Mouse (Mus musculus): Measurements from ENCODE around the gene Atg2a. TPM values are rescaled to one million over a fixed set of nuclear protein-coding genes. Genes with fewer than 3 reads are reported as not detected.
"Not testable (repeated sequence)": the region's sequence is repeated elsewhere in the genome, so short reads cannot be mapped to it uniquely, and the experiment has no call there.

Gene Atg2a
- polyA plus RNA-seq, 1 experiment from 2014 or later = 7.1 TPM

DNA sequence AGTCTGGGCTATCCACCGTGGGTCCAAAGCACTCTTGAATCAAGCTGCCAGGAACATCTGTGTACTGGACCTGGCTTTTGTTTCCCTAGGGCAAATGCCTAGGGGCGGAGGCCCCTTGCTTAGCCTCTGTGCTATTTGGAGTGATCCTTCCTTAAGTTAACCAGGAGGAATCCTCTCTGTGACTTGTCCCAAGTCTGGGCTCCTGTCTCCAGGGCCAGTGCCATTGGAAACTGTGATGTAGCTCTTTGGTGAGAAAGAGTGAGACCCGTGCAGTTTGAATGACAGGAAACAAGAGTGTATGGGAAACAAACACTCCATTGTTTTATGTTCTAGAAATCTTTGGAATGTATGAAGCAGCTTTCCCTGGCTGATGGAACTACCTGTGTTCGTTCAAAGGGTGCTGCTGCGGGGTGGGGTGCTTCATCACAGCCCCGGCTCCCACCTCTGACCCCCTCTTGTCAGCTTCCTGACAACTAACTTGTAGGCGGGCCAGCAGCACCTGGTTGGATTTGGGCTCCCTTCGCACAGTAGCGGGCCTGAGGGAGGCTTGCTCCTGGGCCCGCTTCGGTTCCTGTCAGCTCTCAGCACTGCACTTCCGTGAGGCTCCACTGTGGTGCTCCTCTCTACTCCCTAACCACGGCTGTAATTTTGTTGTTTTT, 46.9 kb downstream of the Atg2a start:
- Histone ChIP-seq H3K4me2 (peak overlapping the region; percentile 18; the same call in 1 of the 2 replicates), H3K9me3 (replicated peaks) (no peaks in the 10 kb centered on the region), H3K4me1 (peaks cover 95% of the 10 kb centered on the region), H3K27ac (peak overlapping the region; percentile 67), H3K27me3 (replicated peaks) (no peaks in the 10 kb centered on the region), H3K36me3 (peaks cover 89% of the 10 kb centered on the region), H3K9ac (0 out of 2 replicates have a peak overlapping the region, but pooled peaks have one; percentile 2), H3K4me3 (no peak overlapping the region)
- no peak for ATAC-seq
- WGBS (ENCODE audit: insufficient replicate concordance) = 69% methylated on average over 13 of the region's 13 CpGs

DNA sequence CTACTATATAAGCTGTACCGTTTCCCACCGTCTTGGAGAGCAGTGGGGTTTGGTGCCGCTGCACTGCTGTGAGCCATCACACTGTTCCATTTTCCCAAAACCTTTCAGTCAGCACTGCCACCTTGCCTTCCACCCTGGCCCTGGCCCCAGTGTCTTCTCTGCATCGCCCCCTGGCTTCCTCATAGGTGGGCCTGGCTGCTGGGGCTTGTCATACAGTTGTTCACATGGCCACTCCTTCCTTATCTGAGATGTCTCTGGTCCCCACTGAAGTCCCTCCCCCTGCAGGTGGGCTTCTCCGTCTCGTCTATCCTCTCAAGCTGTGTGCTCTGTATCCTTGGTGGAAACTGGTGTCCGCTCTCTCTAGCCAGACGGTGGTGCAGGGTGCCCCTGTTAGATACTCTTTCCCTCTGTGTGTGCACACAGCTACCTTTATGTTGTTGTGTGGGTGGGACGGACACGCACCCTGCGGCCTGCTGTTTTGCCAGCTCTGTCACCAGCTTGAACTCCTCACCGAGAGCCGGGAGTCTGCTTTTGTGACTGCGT, 48.3 kb downstream of the Atg2a start:
- Histone ChIP-seq H3K36me3 (peaks cover 92% of the 10 kb centered on the region), H3K27me3 (replicated peaks) (no peaks in the 10 kb centered on the region), H3K4me3 (no peak overlapping the region), H3K4me1 (peaks cover 83% of the 10 kb centered on the region), H3K4me2 (peak overlapping the region; percentile 23; the same call in 1 of the 2 replicates), H3K27ac (peak overlapping the region; percentile 94), H3K9me3 (replicated peaks) (no peaks in the 10 kb centered on the region), H3K9ac (peak overlapping the region; percentile 42)
- WGBS (ENCODE audit: insufficient replicate concordance) = 74% methylated on average over 14 of the region's 14 CpGs
- ATAC-seq = no peak

DNA sequence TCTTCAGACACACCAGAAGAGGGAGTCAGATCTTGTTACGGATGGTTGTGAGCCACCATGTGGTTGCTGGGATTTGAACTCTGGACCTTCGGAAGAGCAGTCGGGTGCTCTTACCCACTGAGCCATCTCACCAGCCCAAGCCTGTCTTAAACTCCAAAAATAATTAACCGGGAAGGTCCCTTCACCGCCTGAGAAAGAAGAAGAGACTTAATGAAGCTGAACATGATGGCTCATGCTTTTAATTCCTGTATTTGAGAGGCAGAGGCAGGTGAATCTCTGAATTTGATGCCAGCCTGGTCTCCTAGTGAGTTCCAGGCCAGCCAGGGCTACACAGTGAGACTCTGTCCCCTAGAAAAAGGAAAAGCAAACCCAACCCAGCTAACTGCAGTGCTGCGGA, 49.2 kb downstream of the Atg2a start:
- H3K36me3 ChIP-seq = peaks cover 92% of the 10 kb centered on the region
- H3K4me3 ChIP-seq = peak overlapping the region; percentile 16; the same call in 1 of the 2 replicates
- 70% methylated on average over 5 of the region's 6 CpGs for WGBS (ENCODE audit: insufficient replicate concordance)
- H3K27me3 ChIP-seq (replicated peaks); H3K9me3 ChIP-seq (replicated peaks); ATAC-seq: not testable (repeated sequence)
- peak overlapping the region; percentile 54 for H3K4me2 ChIP-seq
- peak overlapping the region; percentile 94 for H3K27ac ChIP-seq
- peak overlapping the region; percentile 64 for H3K9ac ChIP-seq
- peaks cover 83% of the 10 kb centered on the region for H3K4me1 ChIP-seq

DNA sequence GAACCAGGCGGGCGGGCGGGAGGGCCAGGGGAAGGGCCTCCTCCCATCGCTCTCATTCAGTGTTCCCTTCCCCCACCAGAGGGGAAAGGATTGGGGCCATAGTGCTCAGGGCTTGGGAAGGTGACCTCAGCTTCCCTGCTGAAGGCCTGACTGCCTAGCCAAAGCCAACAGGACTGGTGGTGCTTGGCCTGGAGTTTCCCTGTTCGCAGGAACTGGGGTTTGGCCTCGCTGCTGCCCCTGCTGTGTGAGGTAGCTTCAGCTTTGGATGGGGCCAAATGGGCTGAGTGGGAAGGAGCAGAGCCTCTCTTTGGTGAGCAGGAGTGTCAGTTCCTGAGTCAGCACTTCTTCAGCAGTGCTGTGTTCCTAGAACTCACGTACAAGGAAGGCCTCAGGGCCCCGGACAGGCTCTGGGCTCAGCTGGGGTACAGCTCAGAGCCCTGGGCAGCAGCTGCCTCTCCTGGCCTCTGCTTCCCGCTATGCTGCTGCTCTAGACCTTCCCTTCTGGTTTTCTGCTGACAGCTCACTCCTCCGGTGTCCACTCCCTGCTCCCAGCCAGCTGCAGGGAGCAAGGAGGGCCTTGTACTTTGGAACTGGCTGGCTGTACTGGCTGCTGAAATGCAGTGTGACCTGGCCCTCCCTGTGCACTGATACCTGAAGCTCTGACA, 49.8 kb downstream of the Atg2a start:
- ATAC-seq = peak; percentile 76
- H3K9me3 ChIP-seq (replicated peaks) = no peaks in the 10 kb centered on the region
- H3K27me3 ChIP-seq (replicated peaks) = no peaks in the 10 kb centered on the region
- H3K36me3 ChIP-seq = peaks cover 92% of the 10 kb centered on the region
- H3K4me3 ChIP-seq = peak overlapping the region; percentile 16; the same call in 1 of the 2 replicates
- peak overlapping the region; percentile 54 for H3K4me2 ChIP-seq
- H3K9ac ChIP-seq = peak overlapping the region; percentile 64
- peaks cover 83% of the 10 kb centered on the region for H3K4me1 ChIP-seq
- H3K27ac ChIP-seq = peak overlapping the region; percentile 94
- WGBS (ENCODE audit: insufficient replicate concordance) = 33% methylated on average over 10 of the region's 10 CpGs

DNA sequence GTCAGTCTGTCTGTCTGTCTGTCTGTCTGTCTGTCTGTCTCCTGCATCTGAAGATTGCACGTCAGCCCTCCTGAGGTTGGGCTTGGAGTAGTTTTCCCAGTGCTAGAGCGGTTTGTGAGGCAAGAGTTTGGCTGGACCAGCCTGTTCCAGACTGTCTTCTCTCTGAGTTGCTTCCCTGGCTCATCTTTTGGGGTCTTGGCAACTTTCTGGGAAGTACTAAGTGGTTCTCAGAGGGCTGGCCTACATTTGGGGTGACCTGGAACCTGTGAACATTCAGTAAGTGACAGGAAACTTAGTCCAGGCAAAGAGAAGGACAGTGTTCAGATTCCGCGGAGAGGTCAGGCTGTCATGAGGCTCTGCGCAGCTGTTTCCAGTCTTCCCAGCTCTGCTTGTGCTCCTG, 50.8 kb downstream of the Atg2a start:
- Histone ChIP-seq H3K27me3 (replicated peaks) (no peaks in the 10 kb centered on the region), H3K4me1 (peaks cover 83% of the 10 kb centered on the region), H3K36me3 (peaks cover 92% of the 10 kb centered on the region), H3K4me2 (no peak overlapping the region), H3K27ac (peak overlapping the region; percentile 94), H3K4me3 (no peak overlapping the region), H3K9ac (peak overlapping the region; percentile 64; the same call in 1 of the 2 replicates), H3K9me3 (replicated peaks) (no peaks in the 10 kb centered on the region)
- WGBS (ENCODE audit: insufficient replicate concordance) = 89% methylated on average over 5 of the region's 5 CpGs
- no peak for ATAC-seq

DNA sequence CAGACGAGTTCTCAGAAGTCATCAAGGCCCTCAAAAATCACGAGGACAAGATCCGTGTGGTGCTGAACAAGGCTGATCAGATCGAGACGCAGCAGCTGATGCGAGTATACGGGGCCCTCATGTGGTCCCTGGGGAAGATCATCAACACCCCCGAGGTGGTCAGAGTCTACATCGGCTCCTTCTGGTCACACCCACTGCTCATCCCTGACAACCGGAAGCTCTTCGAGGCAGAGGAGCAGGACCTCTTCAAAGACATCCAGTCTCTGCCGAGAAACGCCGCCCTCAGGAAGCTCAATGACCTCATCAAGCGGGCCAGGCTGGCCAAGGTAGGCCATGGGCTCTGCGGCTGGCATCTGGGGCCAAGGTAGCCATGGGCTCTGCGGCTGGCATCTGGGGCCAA, 52.8 kb downstream of the Atg2a start:
- no peaks in the 10 kb centered on the region for H3K9me3 ChIP-seq (replicated peaks)
- H3K4me2 ChIP-seq = no peak overlapping the region
- 88% methylated on average over 17 of the region's 17 CpGs for WGBS (ENCODE audit: insufficient replicate concordance)
- peaks cover 93% of the 10 kb centered on the region for H3K36me3 ChIP-seq
- no peak overlapping the region for H3K9ac ChIP-seq
- H3K4me1 ChIP-seq = peaks cover 83% of the 10 kb centered on the region
- no peaks in the 10 kb centered on the region for H3K27me3 ChIP-seq (replicated peaks)
- H3K27ac ChIP-seq = 0 out of 2 replicates have a peak overlapping the region, but pooled peaks have one; percentile 53
- H3K4me3 ChIP-seq = no peak overlapping the region
- ATAC-seq = no peak

DNA sequence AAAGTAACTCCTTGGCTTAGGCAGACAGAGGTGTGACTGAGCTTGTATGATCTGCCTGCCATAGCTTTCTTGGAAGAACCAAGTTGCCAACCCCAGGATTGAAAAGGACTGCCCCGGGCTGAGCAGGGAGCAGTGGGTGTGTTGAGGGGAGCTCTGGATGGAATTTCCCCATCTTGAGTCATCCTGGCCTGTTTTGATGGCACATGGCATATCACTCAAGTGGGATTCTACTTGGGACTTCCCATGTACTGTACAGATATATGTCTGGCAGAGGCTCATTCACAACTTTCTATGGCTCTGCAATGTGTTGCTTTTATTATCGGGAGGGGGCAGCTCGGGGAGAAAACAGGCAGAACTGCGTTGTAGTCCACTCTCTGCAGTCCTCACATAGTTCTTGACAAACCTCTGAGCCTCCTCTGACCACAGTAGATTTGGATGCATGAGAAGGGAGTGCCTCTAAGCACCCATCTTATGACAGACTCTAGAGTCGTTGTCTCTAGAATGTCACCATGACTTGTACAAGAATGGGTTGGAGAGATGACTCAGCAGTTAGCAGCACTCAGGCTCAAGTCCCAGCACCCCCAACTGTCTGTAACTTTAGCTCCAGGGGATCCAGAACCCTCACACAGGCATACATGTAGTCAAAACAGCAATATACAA, 55.2 kb downstream of the Atg2a start:
- 69% methylated on average over 5 of the region's 5 CpGs for WGBS (ENCODE audit: insufficient replicate concordance)
- peak overlapping the region; percentile 61 for H3K4me2 ChIP-seq
- ATAC-seq = peak; percentile 58
- no peak overlapping the region for H3K4me3 ChIP-seq
- peaks cover 92% of the 10 kb centered on the region for H3K36me3 ChIP-seq
- H3K9me3 ChIP-seq (replicated peaks) = no peaks in the 10 kb centered on the region
- peaks cover 83% of the 10 kb centered on the region for H3K4me1 ChIP-seq
- peak overlapping the region; percentile 95 for H3K27ac ChIP-seq
- no peaks in the 10 kb centered on the region for H3K27me3 ChIP-seq (replicated peaks)
- peak overlapping the region; percentile 61 for H3K9ac ChIP-seq

DNA sequence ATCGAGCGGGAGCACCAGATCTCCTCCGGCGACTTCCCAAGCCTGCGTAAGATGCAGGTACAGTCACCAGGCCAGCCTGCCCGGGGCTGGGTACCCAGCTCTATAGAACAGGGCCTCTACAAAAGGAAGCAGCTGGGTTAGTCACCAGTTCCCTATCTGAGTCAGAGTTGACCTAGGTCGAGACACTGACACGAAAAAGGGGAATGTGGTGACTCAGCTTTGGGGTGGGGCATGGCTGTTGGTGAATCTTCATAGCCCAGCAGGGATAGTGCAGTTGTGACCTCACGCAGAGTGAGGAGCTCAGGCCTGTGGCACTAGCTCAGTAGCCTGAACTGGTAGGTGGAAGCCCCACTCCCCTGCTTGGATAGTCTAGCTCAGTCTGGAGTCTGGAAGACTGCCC, 56.2 kb downstream of the Atg2a start:
- Histone ChIP-seq H3K9ac (peak overlapping the region; percentile 61), H3K9me3 (replicated peaks) (no peaks in the 10 kb centered on the region), H3K4me1 (peaks cover 83% of the 10 kb centered on the region), H3K27ac (peak overlapping the region; percentile 95), H3K36me3 (peaks cover 84% of the 10 kb centered on the region), H3K27me3 (replicated peaks) (no peaks in the 10 kb centered on the region), H3K4me2 (peak overlapping the region; percentile 61), H3K4me3 (0 out of 2 replicates have a peak overlapping the region, but pooled peaks have one; percentile 2)
- WGBS (ENCODE audit: insufficient replicate concordance) = 48% methylated on average over 9 of the region's 9 CpGs
- ATAC-seq = peak; percentile 78

DNA sequence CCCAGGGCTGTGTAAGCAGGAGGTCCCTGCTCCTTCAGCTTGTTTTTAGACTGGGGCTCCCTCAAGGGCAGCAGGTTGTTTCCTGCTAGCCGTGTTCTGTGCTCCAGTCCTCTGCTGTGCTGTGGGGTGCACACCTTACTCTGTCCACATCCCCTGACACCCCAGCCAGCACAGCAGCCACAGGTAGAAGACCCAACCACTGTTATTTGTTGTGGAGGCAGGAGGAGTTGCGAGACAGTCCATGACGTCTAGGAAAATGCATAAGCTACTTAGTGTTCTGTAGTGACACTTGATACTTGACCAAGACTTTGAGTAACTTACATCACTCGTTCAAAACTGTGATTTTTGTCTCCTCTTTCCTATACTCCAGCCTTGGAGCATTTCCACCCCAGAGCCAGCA, 57.5 kb downstream of the Atg2a start:
- Histone ChIP-seq H3K36me3 (peaks cover 72% of the 10 kb centered on the region), H3K9me3 (replicated peaks) (no peaks in the 10 kb centered on the region), H3K4me2 (peak overlapping the region; percentile 61), H3K27me3 (replicated peaks) (no peaks in the 10 kb centered on the region), H3K27ac (peak overlapping the region; percentile 95), H3K4me1 (peaks cover 94% of the 10 kb centered on the region), H3K4me3 (0 out of 2 replicates have a peak overlapping the region, but pooled peaks have one; percentile 2), H3K9ac (peak overlapping the region; percentile 68)
- WGBS (ENCODE audit: insufficient replicate concordance) = 65% methylated on average over 4 of the region's 4 CpGs
- ATAC-seq = no peak

DNA sequence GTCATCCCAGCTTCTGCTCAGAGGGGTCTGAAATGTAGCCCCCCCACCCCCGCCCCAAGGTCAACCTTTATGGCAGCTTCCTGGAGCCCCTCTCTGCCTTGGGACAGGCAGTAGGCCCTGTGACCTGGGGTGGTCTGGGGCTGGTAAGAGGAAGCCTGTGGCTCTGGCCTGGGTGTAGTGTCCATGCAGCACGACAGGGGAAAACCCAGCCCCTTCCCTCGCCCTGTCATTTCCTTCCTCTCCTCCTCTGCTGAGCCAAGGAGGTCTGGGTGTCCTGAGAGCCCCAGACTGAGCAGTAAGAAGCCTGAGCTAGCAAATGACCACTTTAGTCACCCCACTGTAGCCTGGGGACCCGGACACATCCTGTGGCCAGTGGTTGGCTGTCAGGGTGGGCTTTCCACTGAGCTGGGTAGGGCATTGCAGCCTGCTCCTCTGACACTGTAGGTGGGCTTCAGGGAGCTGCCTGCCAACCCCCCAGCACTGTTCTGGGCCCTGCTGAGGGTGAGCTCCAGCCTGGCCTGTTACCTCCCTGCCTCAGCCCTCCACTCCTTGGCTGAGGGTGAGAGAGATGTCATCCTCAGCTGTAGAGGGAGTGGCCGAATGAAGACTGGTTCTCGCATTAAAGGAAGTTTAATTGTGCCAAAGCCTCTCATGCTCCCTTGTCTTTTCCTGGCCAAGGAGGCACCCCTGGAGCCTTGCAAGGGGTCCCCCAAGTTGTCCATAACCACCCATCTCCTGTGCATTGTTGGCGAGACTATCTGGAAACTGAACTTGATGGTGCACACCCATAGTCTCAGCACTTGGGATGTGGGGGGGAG, 58.2 kb downstream of the Atg2a start:
- Histone ChIP-seq H3K9ac (peak overlapping the region; percentile 68), H3K36me3 (peaks cover 66% of the 10 kb centered on the region), H3K4me1 (peaks cover 98% of the 10 kb centered on the region), H3K9me3 (replicated peaks) (no peaks in the 10 kb centered on the region), H3K27me3 (replicated peaks) (no peaks in the 10 kb centered on the region), H3K27ac (peak overlapping the region; percentile 95), H3K4me3 (peak overlapping the region; percentile 26; the same call in 1 of the 2 replicates), H3K4me2 (peak overlapping the region; percentile 61)
- 48% methylated on average over 7 of the region's 7 CpGs for WGBS (ENCODE audit: insufficient replicate concordance)
- ATAC-seq = no peak

DNA sequence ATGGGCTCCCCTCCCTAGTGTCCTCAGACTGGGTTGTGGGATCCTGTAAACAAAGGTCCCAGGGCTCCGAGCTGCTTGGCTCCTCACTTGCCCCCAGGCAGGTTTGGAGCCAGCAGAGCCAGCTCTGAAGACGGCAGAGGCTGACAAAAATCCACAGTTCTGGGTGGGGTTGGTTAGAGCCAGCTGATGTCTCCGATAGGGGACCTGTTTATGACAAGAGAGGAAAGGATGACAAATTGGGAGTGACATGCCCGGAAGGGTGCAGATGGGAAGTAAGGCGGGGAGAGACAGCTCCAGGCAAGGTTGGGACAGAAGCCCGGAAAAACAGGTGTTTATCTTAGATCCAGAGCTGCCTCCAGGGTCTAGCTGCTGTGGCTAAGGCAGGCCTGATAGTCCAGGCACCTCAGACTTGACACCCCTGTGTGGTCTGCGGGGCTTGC, 59.0 kb downstream of the Atg2a start:
- Histone ChIP-seq H3K27ac (peak overlapping the region; percentile 95), H3K36me3 (peaks cover 58% of the 10 kb centered on the region), H3K4me1 (peaks cover 97% of the 10 kb centered on the region), H3K4me2 (peak overlapping the region; percentile 61), H3K9ac (peak overlapping the region; percentile 68), H3K27me3 (replicated peaks) (no peaks in the 10 kb centered on the region), H3K9me3 (replicated peaks) (no peaks in the 10 kb centered on the region), H3K4me3 (peak overlapping the region; percentile 26)
- ATAC-seq = peak; percentile 80
- 22% methylated on average over 7 of the region's 7 CpGs for WGBS (ENCODE audit: insufficient replicate concordance)
